Comparison of ENCODE assay signal across 10 mouse cellular contexts in the genomic region with DNA sequence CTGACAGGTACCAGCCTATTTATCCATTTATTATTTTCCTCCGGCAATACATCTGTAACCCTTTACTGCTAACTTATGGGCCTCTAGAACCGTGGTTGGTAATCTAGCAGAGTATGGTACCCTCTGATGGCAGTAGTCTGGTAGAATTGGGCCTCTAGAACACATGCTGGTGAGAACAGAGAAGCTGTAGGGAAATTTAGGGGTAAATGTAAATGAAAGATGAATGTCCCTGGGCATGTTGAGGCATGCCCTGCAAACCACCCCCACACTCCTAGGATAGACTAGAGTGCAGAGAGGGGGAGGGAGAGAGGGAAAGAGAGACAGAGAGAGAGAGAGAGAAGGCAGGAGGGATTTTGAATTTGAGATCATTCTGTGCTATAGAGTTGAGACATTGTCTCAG. TPM values are rescaled to one million over a fixed set of nuclear protein-coding genes. Genes with fewer than 3 reads are reported as not detected.
DNase-seq lines count a peak whose midpoint lies in the region; ATAC-seq and TF ChIP-seq lines count a peak whose summit lies in the region.
"Had no signal": no experiment of that assay in that cellular context is flagged by ENCODE, and none has a peak within 500 bp of the region (broad histone marks: within the 10 kb centered on the region; RNA-seq: fewer than 3 reads in every experiment).

No protein-coding gene starts in this region.

- H3K4me2 ChIP-seq in heart, embryonic 13.5 days = peak overlapping the region; percentile 81
- H3K4me2 ChIP-seq in hindbrain, embryonic 11.5 days (replicated peaks; ENCODE audit: low read depth, low read length) = peak overlapping the region; percentile 35

- peaks cover 50% of the 10 kb centered on the region for H3K4me1 ChIP-seq in heart, embryonic 13.5 days
- H3K4me1 ChIP-seq in G1E (ENCODE audit: insufficient read depth, low read depth, low read length) = peaks cover 73% of the 10 kb centered on the region
- H3K4me1 ChIP-seq in hindbrain, embryonic 11.5 days (replicated peaks; ENCODE audit: control insufficient read depth, insufficient read depth, low read length) = peaks cover 2% of the 10 kb centered on the region; the same call in 1 of the 2 replicates
- H3K4me1 ChIP-seq in midbrain, embryonic 10.5 days = peaks cover 51% of the 10 kb centered on the region

- no peaks in the 10 kb centered on the region for H3K27me3 ChIP-seq in heart, embryonic 13.5 days (replicated peaks)
- no peaks in the 10 kb centered on the region for H3K27me3 ChIP-seq in G1E (ENCODE audit: insufficient read depth, low read length)
- no peaks in the 10 kb centered on the region for H3K27me3 ChIP-seq in hindbrain, embryonic 11.5 days (ENCODE audit: control insufficient read depth, insufficient read depth, low read length)
- H3K27me3 ChIP-seq in midbrain, embryonic 10.5 days (ENCODE audit: low read depth, poor library complexity, severe bottlenecking) = no peaks in the 10 kb centered on the region

- H3K36me3 ChIP-seq in heart, embryonic 13.5 days = peaks cover 23% of the 10 kb centered on the region
- peaks cover 44% of the 10 kb centered on the region for H3K36me3 ChIP-seq in G1E (replicated peaks)
- no peaks in the 10 kb centered on the region for H3K36me3 ChIP-seq in hindbrain, embryonic 11.5 days (ENCODE audit: control insufficient read depth, insufficient read depth, low read length)
- peaks cover 40% of the 10 kb centered on the region for H3K36me3 ChIP-seq in midbrain, embryonic 10.5 days

- H3K9me3 ChIP-seq in heart, embryonic 13.5 days = no peaks in the 10 kb centered on the region
- no peaks in the 10 kb centered on the region for H3K9me3 ChIP-seq in G1E (replicated peaks)
- H3K9me3 ChIP-seq in hindbrain, embryonic 11.5 days (ENCODE audit: control insufficient read depth, low read length) = no peaks in the 10 kb centered on the region
- H3K9me3 ChIP-seq in midbrain, embryonic 10.5 days (replicated peaks) = no peaks in the 10 kb centered on the region

- 42% methylated on average over 2 of the region's 2 CpGs for WGBS in heart, embryonic 13.5 days
- 54% methylated on average over 2 of the region's 2 CpGs for WGBS in hindbrain, embryonic 11.5 days
- WGBS in midbrain, embryonic 10.5 days = 48% methylated on average over 2 of the region's 2 CpGs

- no peak for ATAC-seq in heart, embryonic 13.5 days (ENCODE audit: extremely low read depth, insufficient number of reproducible peaks, low FRiP score, low TSS enrichment)
- no peak for ATAC-seq in G1E (ENCODE audit: extremely low read depth, insufficient number of reproducible peaks, low FRiP score, poor library complexity, severe bottlenecking)
- ATAC-seq in hindbrain, embryonic 11.5 days (ENCODE audit: low FRiP score) = no peak

- DNase-seq in heart, adult 18-20 months = no peak
- peak; percentile 39 for DNase-seq in G1E (ENCODE audit: low spot score)
- DNase-seq in hindbrain, embryonic 11.5 days (ENCODE audit: low spot score) = no peak
- no peak for DNase-seq in midbrain, embryonic 10.5 days (ENCODE audit: low spot score)
- DNase-seq in urinary bladder, postnatal 25 days (ENCODE audit: low spot score) = no peak
- no peak for DNase-seq in cerebellum, postnatal 14 days
- no peak for DNase-seq in kidney, adult 11 months
- DNase-seq: cerebellum, adult 11-12 months had no signal

- peak overlapping the region; percentile 77 for H3K9ac ChIP-seq in heart, embryonic 13.5 days
- H3K9ac ChIP-seq in hindbrain, embryonic 11.5 days (ENCODE audit: low read depth, low read length) = peak overlapping the region; percentile 5; the same call in 1 of the 2 replicates

- H3K27ac ChIP-seq in heart, embryonic 13.5 days (replicated peaks) = no peak overlapping the region
- no peak overlapping the region for H3K27ac ChIP-seq in hindbrain, embryonic 11.5 days (ENCODE audit: low read depth, low read length)
- H3K27ac ChIP-seq in midbrain, embryonic 10.5 days (replicated peaks) = peak overlapping the region; percentile 85

- no peak for TF ChIP-seq CTCF in G1E (IDR thresholded peaks at IDR 0.05; ENCODE audit: low read depth, low read length)

- H3K4me3 ChIP-seq in heart, embryonic 13.5 days = peak overlapping the region; percentile 77
- peak overlapping the region; percentile 82 for H3K4me3 ChIP-seq in G1E (ENCODE audit: low read depth, low read length)
- H3K4me3 ChIP-seq in hindbrain, embryonic 11.5 days (ENCODE audit: low read depth, low read length) = peak overlapping the region; percentile 49
- H3K4me3 ChIP-seq in midbrain, embryonic 10.5 days = peak overlapping the region; percentile 71

RNA-seq across cellular contexts. Expression of a gene that starts 0.8 kb away (rescaled TPM):
- polyA plus RNA-seq in heart, embryonic 13.5 days (2015; fragmentation: Nextera tagmentation; extraction: Ambion mirVana) = 24.4 and 25.4 TPM in 2 replicates
- total RNA-seq in heart, adult 18-20 months (2021) = under 1 TPM in 1 of 2 experiments, not detected in 1; 0.33 TPM
- 129 and 172 TPM in 2 replicates for total RNA-seq in G1E (2014; fragmentation: Nextera tagmentation)
- 33.7 and 36.9 TPM in 2 replicates for total RNA-seq in G1E (2017)
- polyA plus RNA-seq in G1E (2012) = 122 and 125 TPM in 2 replicates
- polyA plus RNA-seq in hindbrain, embryonic 11.5 days (2014; fragmentation: Nextera tagmentation; extraction: Ambion mirVana) = 48.7 and 53.5 TPM in 2 replicates
- 93.3 and 105 TPM in 2 replicates for polyA plus RNA-seq in midbrain, embryonic 10.5 days (2016; fragmentation: Nextera tagmentation; extraction: Ambion mirVana)

RNA-seq across cellular contexts. Expression of a gene that starts 19.7 kb away (rescaled TPM):
- polyA plus RNA-seq in heart, embryonic 13.5 days (2015; fragmentation: Nextera tagmentation; extraction: Ambion mirVana) = 40.7 and 45.8 TPM in 2 replicates
- total RNA-seq in heart, adult 18-20 months (2021) = 10 to 100 TPM; 49.7 to 55.1 TPM
- total RNA-seq in G1E (2014; fragmentation: Nextera tagmentation) (not detected in 2 replicates), G1E (2017) (not detected in 2 replicates)
- not detected in 2 replicates for polyA plus RNA-seq in G1E (2012)
- not detected in 2 replicates for polyA plus RNA-seq in hindbrain, embryonic 11.5 days (2014; fragmentation: Nextera tagmentation; extraction: Ambion mirVana)
- polyA plus RNA-seq in midbrain, embryonic 10.5 days (2016; fragmentation: Nextera tagmentation; extraction: Ambion mirVana) = 0.09 TPM in 1 of 2 replicates, not detected in the other
- polyA plus RNA-seq: large intestine, adult 2 months had no signal

RNA-seq across cellular contexts. Expression of a gene that starts 30.9 kb away (rescaled TPM):
- polyA plus RNA-seq in heart, embryonic 13.5 days (2015; fragmentation: Nextera tagmentation; extraction: Ambion mirVana) = 2.1 and 3.1 TPM in 2 replicates
- 1 to 10 TPM; 5.9 to 9.5 TPM for total RNA-seq in heart, adult 18-20 months (2021)
- total RNA-seq in G1E (2014; fragmentation: Nextera tagmentation) = not detected in 2 replicates
- 0.23 and 0.38 TPM in 2 replicates for total RNA-seq in G1E (2017)
- 0.03 TPM in 1 of 2 replicates, not detected in the other for polyA plus RNA-seq in G1E (2012)
- 76.7 and 101 TPM in 2 replicates for polyA plus RNA-seq in hindbrain, embryonic 11.5 days (2014; fragmentation: Nextera tagmentation; extraction: Ambion mirVana)
- 53.7 and 67.5 TPM in 2 replicates for polyA plus RNA-seq in midbrain, embryonic 10.5 days (2016; fragmentation: Nextera tagmentation; extraction: Ambion mirVana)

Comparison
In these comparisons a context has a peak if more than half of its experiments do, and no peak if none do; other contexts are left out.
1. RNA of a gene that starts 19.7 kb away (polyA plus RNA-seq): 40.7 to 45.8 TPM in heart, embryonic 13.5 days; 0.09 TPM in midbrain, embryonic 10.5 days, not detected in G1E and not detected in hindbrain, embryonic 11.5 days; every median in the first group is over 10 times any median in the second.
2. RNA of a gene that starts 30.9 kb away (polyA plus RNA-seq): 76.7 to 101 TPM in hindbrain, embryonic 11.5 days and 53.7 to 67.5 TPM in midbrain, embryonic 10.5 days; 2.1 to 3.1 TPM in heart, embryonic 13.5 days and 0.03 TPM in G1E; every median in the first group is over 10 times any median in the second.
3. Peak in every context shown above with its lines, with median percentiles within 50 percentile points of each other: H3K4me3 ChIP-seq.